Mouse (Mus musculus) erythroid progenitor cell, adult 5-6 weeks (primary cell): ENCODE data around the gene Rere. TPM values are rescaled to one million over a fixed set of nuclear protein-coding genes. Genes with fewer than 3 reads are reported as not detected.
"Not testable (repeated sequence)": the region's sequence is repeated elsewhere in the genome, so short reads cannot be mapped to it uniquely, and the experiment has no call there.

Source experiments
- ATAC-seq: replicated peaks from 2 replicates; pipeline ENCODE4 v1.8.0; 2016; ENCODE audit warnings: moderate number of reproducible peaks, mild to moderate bottlenecking, moderate TSS enrichment, inconsistent platforms; ENCODE audit not compliant: poor library complexity, low FRiP score, severe bottlenecking
- total RNA-seq, 2 experiments: library from RNA; stranded (forward) in 1 of 2; stranded (reverse) in 1 of 2; fragments of 150-400 nt in 1 of 2; fragments of 186-747, 209-891 nt in 1 of 2; gene quantifications; 2 replicates each; pipeline versions ENCODE4 v1.2.3 to v1.2.4; 2015 to 2017; ENCODE audit warnings: low replicate concordance in 2 of 2

Gene Rere
- total RNA-seq, 2 experiments from 2014 or later = 5.5 to 31.0 TPM

GRCm38 (mm10) chr4:150583777-150584135 lies 302.3 kb downstream of the Rere start:
- no peak for ATAC-seq

- no peak for ATAC-seq
Measured at GRCm38 (mm10) chr4:150585800-150586199, 304.4 kb downstream of the Rere start.

- ATAC-seq = no peak
Measured at GRCm38 (mm10) chr4:150586275-150586674, 304.8 kb downstream of the Rere start.

DNA sequence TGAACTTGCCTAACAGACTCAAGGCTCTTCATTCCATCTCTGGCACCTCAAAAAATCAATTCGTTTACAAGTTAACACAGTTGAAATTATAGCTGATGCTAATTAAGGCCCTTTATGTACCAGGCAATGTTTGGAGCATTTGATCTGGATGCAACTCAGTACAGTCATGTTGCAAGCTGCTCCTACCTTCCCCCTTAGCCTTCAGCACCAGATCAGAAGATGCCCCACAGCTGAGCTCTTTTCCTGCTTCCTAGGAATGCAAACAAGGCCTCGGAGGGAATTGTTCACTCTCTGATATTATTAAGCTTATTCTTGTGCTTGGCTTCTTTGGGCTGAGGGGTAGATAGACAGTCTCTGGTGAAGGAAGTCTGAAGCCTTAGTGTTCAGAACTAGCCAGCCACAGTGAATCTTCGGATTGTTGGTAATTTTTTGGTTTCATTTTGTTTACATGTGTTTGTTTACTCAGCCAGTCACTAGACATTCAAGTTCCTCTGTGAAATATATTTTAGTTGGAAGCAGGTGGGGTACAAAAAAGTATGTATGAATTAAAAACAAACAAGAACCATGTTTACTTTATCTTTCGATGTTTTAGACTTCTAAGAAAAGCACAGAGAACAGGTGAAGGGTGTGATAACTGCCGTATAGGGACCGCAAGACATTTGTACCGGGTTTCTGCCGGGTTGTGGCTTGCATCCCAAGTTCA lies 306.3 kb downstream of the Rere start:
- peak; percentile 44; the same call in 1 of the 2 replicates for ATAC-seq

- peak; percentile 52; the same call in 1 of the 2 replicates for ATAC-seq
Measured at GRCm38 (mm10) chr4:150588300-150588621, 306.8 kb downstream of the Rere start.

- ATAC-seq = no peak
Measured at GRCm38 (mm10) chr4:150590621-150591282, 309.3 kb downstream of the Rere start.

DNA sequence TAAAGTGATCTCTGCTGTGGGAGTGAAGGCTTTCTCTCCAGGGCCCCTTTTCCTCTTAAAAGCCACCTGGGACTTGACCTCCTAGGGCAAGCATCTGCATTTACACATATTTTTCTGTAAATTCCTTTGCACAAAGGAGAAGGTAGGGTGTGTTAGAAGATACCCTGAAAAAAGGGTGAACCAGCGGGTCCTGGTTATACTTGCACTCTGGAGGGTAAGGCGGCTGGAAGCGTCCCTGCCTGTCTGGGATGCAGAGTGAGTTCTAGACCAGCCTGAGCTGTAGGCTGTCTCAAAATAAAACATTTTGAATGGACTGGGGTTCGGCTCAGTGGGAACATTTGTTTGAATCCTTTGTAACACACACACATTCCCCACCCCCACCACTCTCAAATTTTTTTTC lies 310.2 kb downstream of the Rere start:
- no peak for ATAC-seq

DNA sequence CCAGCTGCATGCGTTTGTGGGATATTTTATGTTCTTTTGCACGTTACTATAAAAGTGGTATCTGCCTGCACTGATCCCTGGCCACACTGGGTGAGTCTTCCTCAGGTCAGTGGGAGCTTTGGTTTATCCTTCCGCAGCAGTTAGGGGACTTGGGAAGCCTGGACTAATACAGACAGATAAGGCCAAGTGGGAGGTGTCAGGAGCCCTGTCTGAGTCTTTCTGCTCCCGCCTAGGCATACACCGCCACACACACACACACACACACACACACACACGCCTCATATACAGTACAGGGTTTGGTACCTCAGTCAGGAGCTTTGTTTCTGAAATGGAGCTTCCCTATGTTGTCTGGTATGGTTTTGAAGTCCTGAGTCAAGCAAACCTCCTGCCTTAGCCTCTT lies 310.6 kb downstream of the Rere start:
- ATAC-seq = peak; percentile 80

DNA sequence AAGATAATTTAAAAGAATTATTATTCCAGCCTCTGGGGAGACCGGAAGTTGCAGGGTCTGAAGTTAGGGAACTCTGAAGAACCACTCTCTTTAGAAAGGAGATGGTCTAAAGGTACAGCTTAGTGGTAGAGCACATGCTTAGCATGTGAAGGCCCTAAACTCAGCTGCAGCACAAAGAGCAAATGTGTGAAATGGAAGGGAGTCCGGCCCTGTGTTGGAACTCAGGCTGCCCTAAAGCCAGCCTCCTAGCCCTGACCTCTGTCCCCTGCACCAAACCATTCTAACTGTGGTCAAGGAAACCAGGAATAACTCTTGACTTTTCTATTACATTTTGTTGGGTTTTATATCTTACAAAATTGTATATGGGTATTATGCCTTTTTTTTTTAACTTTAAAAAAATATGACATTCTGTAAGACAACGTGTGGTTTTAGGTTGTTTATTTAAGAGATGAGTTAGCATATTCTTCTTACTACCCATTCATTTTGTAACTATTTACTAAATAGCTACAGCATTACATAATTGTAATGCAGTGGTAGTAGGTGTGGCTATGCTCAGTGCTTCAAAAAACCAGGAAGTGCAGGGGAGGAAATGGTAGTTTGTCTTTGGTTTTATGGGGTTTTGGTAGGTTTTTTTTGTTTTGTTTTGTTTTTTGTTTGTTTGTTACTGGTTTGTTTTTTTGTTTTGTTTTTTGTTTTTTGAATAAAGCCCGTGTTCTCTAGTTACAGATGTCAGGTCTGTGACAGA lies 312.2 kb downstream of the Rere start:
- ATAC-seq = no peak

- ATAC-seq = no peak
Measured at GRCm38 (mm10) chr4:150594298-150594829, 312.9 kb downstream of the Rere start.

DNA sequence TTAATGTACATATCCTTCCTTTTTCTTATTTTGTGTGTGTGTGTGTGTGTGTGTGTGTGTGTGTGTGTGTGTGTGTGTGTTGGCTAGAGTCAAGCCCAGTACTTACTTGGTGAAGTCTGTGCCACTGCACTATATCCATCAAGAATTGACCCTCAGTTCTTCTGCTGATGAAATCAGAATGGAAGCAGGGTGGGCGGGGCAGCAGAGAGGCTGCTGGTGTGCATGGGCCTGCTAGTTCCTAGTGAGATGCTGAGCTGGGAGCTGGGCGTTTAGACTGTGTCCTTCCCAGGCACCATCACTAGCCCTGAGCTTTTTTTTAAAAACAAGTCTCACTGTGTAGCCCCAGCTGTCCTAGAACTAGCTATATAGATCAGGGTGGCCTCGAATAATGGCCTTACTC lies 313.6 kb downstream of the Rere start:
- ATAC-seq = no peak

- no peak for ATAC-seq
Measured at GRCm38 (mm10) chr4:150595991-150596390, 314.5 kb downstream of the Rere start.

- no peak for ATAC-seq
Measured at GRCm38 (mm10) chr4:150598686-150599085, 317.2 kb downstream of the Rere start.

- no peak for ATAC-seq
Measured at GRCm38 (mm10) chr4:150599119-150599992, 317.9 kb downstream of the Rere start.

DNA sequence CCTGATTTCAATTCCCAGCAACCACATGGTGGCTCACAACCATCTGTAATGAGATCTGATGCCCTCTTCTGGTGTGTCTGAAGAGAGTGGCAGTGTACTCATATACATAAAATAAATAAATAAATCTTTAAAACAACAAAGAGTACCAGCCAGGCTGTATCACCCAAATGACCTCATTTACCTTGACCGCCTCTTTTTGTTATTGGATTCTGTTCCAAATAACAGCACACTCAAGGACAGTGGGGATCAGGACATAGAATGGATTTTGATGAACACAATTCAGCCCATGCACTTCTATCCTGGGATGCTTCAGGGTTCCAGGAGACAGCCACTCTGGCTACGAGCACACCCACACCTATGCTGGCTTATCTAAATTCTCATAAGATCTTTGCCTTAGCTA lies 319.1 kb downstream of the Rere start:
- not testable (repeated sequence) for ATAC-seq

- no peak for ATAC-seq
Measured at GRCm38 (mm10) chr4:150601489-150601888, 320.0 kb downstream of the Rere start.

DNA sequence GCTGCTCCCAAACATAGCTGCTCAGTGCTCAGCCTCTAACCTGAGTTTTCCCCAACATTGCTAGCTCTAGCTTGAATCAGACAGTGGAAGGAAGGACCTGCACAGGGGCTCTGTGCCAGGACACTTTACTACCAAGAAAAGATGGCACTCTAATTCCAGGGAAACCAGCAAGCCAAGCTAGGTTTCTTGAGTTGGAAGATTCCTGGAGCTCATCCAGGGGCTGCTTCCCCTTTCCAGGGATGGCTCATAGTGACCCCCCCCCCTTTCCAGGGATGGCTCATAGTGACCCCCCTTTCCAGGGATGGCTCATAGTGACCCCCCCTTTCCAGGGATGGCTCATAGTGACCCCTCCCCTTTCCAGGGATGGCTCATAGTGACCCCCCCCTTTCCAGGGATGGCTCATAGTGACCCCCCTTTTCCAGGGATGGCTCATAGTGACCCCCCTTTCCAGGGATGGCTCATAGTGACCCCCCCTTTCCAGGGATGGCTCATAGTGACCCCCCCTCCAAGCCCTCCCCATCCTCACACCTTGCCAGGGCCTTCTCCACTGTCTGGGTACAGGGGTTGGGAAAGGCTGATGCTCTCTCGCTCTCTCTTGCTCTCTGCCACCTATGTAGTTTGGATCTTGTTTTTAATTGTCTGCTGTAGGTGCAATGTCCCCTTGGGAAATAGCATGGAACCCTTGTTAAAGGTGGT lies 322.1 kb downstream of the Rere start:
- no peak for ATAC-seq

GRCm38 (mm10) chr4:150605804-150606203 lies 324.4 kb downstream of the Rere start:
- no peak for ATAC-seq

DNA sequence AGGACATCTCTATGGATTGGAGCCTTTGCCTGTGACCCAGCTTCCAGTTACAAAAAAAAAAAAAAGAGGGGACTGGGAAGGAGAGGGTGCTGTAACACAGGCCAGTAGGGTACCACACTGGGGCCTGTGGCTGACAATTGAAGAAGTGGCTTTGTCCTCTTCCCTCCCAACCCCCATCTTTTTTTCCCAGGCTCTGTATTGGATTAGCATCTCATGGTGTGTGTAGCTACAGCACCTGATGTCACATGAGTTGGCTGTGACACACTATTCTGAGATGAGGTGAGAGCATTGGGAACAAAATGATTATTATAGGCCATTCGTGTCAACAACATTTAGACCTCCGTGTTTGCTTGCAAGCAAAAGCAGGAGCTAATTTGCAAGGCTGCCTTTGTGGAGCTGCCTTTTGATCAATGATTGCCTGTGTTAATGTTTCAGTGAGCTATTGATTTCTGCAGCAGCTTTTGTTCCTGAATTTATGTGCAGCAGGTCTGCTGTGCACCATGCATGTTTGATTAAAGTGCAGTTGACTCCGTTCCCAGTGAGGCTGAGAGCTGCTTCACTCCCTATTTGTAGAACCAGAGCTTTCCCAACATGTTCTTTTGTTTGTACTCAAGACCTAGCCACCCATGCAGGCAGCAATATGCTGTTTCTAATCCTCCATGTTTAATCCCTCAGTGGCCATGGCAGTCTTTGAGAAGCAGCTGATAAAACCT lies 325.2 kb downstream of the Rere start:
- no peak for ATAC-seq
